Mouse (Mus musculus): ENCODE results near the gene Rps10.

DNA sequence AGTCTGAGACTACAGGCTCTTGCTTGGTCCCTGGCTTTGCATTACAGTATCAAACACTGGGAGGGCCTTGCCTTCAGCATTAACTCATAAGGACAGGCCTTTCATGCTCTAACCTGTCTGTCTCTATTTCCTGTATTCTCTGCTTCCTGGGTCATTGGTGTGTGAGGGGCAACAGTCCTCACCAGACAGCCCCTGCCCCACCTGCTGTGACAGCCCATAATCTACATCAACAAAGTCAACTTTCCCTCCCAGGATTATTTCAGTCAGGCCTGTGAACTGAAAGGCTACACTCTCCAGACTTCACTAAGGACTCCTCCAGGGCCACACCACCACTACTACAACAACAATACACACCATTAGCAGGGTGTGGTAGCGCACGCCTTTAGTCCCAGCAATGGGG, 33.4 kb downstream of the Rps10 start:
- TF ChIP-seq CTCF (IDR thresholded peaks at IDR 0.05; ENCODE audit: insufficient read depth, low read depth, low read length) (no peak), POLR2A (IDR thresholded peaks at IDR 0.05; ENCODE audit: insufficient read depth, low read depth, low read length) (no peak)

Measured in olfactory bulb, adult 2 months (tissue).